Mouse (Mus musculus) monocyte, adult 2 months (primary cell): ENCODE results near the gene Cyfip2.

Source experiments
- DNase-seq, 2 experiments: peaks; one replicate each; pipeline ENCODE4 v3.0.0; 2022; ENCODE audit warnings: low spot score in 2 of 2, low read depth in 1 of 2

Gene Cyfip2

DNA sequence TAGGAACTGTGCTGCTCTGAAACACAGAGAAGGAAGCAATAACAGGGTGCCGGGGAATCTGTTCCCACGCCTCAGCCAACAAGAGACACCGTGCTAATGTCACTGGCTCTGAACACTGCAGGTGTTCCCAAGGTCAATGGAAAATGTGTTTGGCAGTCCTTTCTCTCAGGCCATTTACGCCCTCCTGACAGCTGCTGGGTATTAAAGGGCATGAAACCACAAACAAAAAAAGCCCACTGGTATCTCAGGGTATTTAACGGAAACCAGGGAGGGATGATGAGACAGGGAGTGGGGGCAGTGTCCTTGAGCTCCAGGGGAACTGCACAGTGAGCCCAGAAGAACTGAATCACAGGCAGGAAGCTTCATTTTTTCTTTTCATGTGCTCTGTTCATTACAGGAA, 34.5 kb downstream of the Cyfip2 start:
- no peak for DNase-seq

DNA sequence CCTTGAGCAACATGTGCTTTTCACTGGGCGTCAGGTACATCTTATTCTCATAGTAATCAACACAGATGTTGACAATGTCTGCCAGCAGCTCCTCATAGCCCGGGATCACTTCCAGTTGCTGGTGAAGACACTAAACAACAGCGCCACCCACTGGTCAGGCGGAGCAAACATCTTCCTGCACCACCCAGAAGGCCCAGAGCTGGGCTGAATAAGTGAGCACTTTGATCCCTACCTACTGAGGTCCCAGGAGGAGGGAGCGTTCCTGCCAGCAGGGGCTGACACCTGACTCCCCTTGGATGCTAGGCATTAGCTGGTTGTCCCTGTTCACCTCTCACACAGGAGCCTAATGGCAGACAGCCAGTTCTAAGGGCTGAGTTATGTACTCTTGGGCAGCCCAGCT, 35.9 kb downstream of the Cyfip2 start:
- peak in 1 of 2 experiments; percentile 23 for DNase-seq

DNA sequence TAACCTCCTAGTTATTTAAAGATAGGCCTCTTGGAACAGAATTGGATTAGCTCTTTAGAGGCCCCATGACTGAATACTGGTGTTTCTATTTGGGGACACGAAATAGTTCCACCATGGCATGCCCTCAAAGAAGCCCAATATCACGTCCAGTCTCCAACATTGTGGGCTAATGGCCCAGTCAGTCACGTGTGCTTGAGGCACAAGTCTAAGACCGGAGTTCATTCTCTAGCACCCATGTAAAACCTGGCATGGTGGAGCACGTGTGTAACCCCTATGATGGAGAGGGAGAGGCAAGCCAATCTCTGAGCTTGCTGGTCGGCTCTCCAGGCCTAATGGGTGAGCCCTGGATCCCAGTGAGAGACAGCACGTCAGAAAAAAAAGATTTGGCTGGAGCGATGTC, 36.5 kb downstream of the Cyfip2 start:
- DNase-seq = no peak

DNA sequence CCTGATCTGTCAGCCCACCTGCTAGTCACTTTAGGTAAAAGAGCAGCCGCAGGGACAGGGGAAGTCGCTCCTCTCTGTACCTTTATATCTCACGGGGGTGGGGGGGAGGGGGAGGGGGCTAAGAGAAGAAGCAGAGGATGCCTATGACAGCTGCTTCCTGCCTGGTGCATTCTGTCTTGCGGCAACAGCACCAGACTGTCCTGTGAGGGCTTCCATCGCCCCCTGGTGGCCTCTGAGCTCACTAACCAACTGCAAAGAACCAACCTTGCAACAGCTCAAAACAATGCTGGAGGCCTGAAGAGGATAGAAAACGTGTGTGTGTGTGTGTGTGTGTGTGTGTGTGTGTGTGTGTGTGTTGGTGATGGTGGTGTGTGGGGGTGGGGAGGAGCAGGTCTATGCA, 37.4 kb downstream of the Cyfip2 start:
- peak; percentile 24 to 47 for DNase-seq

DNA sequence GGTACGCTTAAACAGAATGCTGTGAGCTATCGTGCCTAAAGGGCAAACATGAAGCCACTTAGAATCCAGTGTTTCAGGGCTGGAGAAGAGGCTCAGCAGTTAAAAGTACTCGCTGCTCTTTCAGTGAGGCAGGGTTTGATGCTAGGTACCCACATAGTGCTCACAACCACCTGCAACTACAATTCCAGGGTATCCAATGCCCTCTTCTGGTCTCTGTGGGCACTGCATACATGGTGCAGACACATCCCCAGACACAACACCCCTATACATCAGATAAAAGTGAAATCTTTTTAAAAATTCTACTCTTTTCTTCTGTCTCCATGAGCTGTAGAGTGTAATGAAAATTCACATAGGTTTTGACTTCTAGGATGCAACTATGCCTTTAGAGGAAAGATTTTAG, 38.7 kb downstream of the Cyfip2 start:
- no peak for DNase-seq

DNA sequence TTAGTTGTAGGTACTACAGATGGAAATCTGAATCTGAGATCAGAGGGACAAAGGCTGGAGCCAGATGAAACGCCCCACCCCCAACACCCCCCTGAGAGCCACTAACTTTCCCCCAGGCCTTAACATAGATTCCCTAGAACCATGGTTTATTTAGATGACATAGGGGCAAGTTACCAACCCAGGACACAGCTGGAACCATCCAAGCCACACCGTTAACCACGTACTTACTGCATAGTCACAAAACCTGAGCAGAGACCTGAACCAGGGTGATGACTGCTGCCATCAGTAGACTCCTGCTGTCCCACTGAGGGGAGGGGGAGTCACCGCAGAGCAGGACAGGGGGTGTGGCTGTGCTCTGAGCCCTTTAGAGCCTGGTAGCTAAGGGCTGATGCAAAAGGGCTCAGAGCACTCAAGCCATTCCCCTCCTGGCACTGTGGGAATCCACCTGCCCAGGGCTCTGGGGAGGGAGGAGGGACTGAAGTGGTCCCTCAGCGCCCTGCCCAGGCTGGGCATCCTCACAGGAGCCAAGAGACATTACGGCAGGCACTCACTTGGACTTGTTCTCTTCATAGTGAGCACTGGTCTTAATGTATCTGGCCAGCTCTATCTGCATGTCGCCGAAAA, 40.5 kb downstream of the Cyfip2 start:
- no peak for DNase-seq

DNA sequence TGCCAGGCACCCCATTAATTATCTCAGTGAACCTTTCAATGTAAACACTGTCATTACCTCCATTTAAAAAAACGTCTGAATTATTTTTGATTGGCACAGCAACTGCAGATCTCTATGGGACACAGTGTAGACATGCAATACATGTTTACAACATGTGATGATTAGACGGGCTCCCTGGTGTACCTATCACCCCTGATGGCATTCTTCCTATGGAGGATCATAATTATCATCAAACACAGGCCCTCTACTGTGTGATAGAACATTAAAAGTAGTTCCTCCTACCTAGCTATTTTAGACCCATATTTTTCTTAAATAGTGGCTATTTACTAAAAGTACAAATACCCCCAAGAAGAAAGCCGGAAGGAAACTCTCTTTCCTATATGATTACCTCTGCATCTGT, 42.8 kb downstream of the Cyfip2 start:
- DNase-seq = no peak

DNA sequence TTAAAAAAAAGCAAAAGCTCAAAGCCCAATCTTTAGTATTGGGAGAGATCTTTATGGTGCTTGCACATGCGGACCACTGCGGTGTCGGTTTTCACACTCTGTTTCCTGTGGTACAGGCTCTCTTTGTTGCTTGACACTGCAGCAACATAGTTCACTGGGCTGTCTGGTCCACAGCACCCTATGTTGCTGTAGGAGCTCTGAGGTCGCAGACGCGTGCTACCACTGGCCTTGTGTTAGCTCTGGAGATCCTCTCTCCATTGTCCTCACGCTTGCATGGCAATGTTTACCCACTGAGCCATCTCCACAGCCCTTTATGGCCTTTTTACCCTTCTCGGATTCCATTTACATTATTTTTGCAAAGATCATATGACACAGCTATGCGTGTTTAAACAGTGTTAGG, 43.3 kb downstream of the Cyfip2 start:
- DNase-seq = no peak

DNA sequence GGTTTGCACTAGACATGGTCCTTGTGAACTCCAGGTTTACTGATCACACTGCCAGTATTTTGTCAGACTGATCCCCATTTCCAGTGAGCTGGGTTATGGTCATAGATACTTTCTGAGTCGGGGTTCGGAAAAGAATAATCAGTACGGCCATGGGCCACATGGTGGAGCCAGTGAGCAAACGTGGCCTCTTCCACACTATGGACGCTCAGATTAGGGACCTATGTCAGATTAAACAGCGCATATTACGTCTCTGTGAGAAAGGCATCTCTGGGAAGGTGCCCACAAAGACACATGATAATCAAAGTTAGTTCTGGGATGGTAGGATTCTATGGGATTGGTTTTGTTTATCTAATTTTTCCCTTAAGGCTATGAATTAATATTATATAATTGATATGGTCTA, 43.7 kb downstream of the Cyfip2 start:
- DNase-seq = peak in 1 of 2 experiments; percentile 27

DNA sequence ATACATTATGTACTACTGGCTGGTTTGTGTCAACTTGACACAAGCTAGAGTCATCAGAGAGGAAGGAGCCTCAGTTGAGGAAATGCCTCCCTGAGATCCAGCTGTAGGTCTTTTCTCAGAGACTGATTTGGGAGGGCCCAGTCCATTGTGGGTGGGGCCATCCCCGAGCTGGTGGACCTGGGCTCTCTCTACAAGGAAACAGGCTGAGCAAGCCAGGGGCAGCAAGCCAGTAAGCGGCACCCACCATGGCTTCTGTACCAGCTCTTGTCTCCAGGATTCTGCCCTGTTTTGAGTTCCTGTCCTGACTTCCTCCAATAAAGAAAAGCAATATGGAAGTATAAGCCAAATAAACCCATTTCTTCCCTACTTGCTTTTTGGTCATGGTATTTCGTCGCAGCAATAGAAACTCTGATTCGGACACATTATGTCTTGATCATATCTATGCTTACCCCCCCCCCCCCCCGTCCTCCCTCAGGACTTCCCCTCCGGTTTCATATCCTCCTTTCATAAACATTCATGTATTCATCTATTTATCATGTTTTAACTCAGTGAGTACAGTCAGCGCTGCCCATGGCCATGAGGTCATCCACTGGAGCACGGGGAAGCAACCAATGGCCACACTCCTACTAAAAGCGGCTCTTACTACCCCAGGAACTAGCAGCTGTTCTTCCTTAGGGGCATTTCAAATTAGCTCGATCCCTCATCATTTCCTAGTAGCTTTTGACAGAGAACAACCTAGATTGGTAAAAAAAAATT, 47.5 kb downstream of the Cyfip2 start:
- peak in 1 of 2 experiments; percentile 30 for DNase-seq

DNA sequence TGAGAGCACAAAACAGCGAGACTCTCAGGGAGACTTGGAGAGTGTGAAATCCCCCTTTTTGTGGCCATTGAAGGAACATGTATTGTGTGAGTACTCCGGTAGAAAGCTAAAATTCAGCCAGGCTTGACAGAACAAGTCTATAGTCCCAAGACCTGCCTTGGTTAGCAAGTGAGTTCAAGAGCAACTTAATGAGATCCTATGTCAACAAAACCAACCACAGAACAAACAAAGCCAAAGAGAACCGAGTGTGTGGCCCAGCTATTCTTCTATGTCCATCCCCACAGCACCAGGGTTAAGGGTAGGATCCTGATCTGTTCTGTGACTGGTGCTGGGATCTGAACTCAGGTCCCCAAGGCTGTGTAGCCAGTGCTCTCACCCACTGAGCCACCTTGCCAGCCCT, 48.1 kb downstream of the Cyfip2 start:
- DNase-seq = no peak

DNA sequence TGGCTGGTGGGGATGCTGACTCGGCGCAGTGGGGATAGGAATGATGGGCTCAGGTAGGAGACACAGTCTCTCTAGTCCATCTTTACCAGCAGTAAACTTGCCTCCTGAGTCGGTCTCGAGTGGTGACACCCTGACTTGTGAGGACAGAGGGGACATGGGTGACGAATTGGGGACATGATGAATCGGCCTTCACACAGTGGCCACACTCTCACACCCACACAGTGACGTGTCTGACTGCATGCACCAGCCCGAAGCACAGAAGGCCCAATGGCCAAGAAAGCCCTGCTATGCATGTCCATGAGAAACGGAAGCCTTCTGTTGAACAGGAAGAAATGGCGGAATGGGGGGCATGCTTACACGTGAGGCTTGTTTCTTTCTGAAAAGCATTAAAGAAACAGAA, 49.4 kb downstream of the Cyfip2 start:
- no peak for DNase-seq

DNA sequence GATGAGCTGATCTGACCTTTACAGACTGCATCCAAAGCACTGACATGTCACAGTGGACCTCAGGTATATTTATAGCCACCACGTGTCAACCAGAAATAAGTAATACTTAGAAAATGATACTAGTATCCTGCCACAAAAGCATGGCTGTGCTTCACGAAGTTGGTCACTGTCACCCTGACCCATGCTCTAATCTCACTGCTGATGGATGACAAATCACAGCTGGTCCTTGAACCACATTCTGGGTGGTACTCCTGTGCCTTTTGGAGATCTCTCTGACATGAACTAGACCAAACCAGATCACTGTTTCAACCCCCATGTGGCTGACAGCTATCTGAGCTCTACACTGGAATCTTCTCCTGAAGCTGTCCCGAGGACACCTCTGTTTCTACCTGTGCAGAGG, 49.8 kb downstream of the Cyfip2 start:
- DNase-seq = no peak

DNA sequence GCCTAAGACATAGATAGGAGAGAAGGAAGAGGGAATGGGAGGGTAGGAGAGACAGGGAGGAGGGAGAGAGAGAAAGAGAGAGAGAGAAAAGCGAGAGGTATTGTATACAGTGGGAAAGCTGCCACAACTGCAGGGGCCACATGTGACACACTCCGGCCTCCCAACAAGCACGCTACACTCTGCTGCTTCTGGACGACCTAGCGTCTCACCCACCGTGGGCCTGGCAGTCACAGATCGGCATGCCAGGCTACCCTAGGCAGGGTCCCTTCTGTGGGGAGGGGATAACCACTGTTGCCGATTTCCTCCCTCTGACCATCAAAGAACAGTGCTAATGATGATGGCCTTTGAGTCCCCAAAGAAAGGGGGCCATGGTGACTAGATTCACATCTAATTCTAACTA, 53.9 kb downstream of the Cyfip2 start:
- no peak for DNase-seq

DNA sequence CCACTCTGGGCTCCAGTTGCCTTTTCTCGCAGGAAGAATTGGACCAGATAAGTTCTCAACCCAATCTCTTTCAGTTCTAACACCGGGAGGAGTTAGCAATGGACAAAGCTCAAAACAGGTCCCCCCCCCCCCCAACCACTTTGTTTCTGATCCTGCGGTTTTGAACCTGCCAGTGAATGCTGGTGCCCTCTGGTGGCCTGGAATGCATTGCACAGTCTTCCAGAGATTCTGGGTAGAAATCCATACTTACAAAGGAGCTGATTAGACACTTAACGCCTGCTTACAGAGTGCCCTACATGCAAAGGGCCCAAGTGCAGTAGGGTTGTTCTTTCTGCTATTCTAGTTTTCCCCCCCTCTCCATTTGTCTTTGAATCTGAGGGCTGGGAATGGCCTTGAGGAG, 54.5 kb downstream of the Cyfip2 start:
- no peak for DNase-seq

DNA sequence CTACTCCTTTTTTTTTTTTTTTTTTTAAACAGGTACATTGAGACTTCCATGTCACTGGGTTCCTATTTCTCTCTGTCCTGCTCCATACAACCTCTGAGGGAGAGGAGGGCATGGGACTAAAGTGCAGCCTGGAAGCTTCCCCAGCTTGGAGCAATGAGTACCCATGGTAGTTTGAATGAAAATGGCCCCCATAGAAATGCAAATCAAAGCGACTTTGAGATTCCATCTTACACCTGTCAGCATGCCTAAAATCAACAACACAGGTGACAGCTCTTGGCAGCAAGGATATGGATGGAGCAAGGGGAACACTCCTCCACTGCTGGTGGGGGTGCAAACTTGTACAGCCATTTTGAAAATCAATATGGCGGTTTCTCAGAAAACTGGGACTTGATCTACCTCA, 57.4 kb downstream of the Cyfip2 start:
- DNase-seq = no peak

DNA sequence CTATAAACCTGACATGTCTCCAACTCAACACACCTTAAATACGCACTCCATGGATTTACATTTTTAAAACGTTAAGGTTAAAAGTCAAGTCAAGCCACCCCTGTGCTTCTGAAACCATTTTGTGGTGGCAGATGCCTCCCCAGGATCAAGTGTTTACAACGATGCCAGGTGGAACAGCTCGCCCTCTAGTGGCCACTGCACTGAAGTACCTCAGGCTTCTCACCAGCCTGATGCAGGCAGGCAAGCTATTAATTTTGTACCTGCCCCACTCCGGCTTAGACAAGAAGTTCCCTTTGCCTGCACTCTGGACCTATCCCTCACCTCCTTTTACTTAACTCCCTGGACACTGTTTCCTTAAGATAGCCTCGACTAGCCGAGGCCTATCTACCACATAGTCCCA, 60.7 kb downstream of the Cyfip2 start:
- peak in 1 of 2 experiments; percentile 37 for DNase-seq

DNA sequence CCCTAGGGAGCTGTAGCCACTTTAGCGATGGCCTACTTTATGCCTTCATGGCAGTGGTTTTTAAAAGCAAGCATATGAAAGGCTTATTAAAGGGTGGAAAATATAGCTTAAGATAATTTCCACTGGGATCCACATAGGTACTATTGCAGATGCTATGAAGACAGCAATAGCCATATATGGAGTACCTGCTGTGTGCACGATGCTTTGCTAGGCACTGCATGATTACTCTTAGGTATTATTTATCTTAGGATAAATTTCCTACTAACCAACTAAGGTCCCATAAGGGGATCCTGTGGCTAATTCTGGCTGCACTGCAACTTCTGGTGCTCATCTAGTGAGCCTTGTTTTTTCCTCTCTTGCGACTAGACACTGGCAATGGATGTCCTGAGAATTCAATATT, 64.3 kb downstream of the Cyfip2 start:
- no peak for DNase-seq

DNA sequence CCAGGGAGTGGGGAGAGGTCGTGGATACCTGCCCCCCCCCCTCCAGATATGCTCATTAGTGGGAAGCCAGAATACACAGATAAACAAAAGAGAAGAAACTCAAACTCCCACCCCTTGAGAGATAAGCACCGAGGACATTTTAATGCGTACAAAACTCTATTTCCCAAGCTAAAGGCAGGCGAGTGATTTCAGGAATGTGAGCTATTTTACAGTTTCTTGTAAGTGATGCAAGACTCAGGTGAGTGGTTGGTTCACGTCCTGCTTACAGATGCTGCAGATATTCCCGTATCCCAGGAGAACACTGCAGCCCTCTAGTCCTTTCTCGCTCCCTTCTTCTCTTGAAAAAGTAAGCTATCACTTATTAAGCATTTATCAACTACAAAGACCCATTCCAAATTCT, 66.3 kb downstream of the Cyfip2 start:
- DNase-seq = no peak

DNA sequence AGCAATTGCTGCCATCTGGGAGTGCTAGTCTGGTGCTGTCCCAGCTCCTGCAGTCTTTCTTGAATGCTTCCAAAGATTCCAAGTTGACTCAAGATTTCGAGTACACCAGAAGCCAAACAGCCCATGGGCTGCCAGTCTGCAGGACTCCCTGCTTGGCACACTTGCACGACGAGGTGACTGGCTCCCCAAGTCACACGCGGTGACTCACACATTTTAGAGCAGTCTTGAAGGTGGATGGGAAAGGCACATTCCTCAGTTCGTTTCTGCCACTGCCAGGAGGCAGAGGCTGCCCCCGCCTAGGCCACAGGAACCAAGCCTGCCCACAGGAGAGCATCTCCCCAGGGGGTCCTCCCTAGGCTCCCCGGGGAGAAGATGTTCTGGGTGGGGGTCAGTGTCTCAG, 66.7 kb downstream of the Cyfip2 start:
- DNase-seq = no peak

DNA sequence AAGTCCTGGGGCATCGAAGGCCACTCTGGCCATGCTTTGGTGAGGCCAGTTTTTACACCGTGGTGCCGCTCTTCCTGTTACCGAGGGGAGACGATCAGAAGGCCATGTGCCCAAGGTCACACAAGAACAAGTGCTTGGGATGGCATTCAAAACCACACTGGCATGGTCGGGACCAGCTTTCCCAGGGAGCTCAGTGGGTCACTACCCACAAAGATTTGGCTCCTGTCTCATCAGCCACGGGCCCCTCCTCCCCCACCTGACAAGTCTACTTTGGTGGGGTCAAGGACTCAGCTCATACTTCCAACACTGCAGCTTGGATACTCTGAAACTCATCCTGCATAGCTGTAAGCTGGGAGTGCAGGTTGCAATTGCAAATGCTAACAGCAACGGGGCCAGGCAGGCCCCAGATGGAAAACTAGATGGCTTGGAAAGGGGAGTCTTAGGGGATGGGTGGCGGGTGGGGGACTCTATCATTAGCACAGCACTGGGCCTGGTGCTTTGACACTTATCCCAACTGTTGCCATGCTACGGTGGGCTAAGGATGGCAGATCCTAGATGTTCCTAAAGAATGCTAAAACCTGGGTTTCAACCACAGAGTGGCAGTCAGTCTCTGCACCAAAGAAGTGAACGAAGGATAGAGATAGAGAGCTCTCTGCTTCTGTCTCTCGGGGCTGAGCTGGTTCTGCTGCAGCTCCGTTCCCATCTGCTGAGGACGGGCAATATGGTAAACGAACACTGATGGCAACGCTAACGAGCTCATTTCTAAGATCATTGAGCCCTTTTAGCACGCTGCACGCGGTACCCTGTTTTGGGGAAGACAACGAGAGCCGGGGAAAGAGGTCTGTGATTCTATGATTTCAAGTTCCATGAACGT, 67.7 kb downstream of the Cyfip2 start:
- no peak for DNase-seq

DNA sequence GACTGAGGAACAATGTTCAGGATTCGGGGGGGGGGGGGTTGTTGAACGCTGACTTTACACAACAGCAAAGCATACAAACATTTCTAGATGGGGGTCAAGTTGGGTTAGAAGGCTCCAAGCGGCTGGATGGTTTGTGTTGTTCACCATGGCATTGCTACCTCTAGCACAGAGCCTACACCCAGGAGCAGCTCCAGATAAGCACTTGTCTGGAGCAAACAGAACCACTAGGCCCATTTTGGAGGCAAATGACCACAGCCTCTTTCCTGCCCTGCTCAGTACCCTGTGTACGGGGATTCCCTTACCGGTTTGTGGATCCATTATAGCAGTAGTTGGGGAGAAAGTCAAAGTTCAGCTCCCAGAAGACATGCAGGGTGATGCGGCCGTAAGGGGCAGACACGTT, 70.7 kb downstream of the Cyfip2 start:
- no peak for DNase-seq
